Mouse (Mus musculus) C2C12 (cell line): Measurements from ENCODE around the gene Akap7.

Source experiments
- CTCF ChIP-seq: IDR thresholded peaks from one replicate; pipeline ENCODE4 v1.5.1; 2011; ENCODE audit not compliant: control insufficient read depth, insufficient read depth, insufficient read length
- MYOD1 ChIP-seq: IDR thresholded peaks from one replicate; pipeline ENCODE4 v1.6.1; 2011; ENCODE audit warnings: low read depth; ENCODE audit not compliant: control insufficient read depth, insufficient read length
- USF1 ChIP-seq: IDR thresholded peaks from one replicate; pipeline ENCODE4 v1.6.1; 2011; ENCODE audit warnings: low read depth, mild to moderate bottlenecking, control low read depth, moderate library complexity

- TF ChIP-seq USF1 (no peak), MYOD1 (no peak), CTCF (no peak)
Measured at GRCm38 (mm10) chr10:25317665-25318064, 10.0 kb upstream of the Akap7 start.
